Mouse (Mus musculus): Measurements from ENCODE around the gene Sdsl.

DNA sequence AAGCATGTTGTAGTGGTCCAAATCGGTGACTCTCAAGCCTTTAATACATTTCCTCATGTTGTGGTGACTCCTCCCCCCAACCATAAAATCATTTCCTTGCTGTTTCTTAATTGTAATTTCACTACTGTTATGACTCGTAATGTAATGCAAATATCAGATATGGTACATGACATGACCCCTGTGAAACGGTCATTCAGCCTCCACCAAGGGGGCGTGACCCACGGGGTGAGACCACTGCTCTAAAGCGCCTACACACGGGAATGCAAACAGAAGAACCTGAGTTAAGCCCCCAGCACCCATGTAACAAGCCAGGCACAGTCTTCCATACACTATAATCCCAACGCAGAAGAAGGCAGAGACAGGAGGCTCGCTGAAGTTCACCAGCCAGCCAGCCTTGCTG is 33.2 kb upstream of the Sdsl start:
- no peak for TF ChIP-seq POLR2A (IDR thresholded peaks at IDR 0.05; ENCODE audit: low read depth, low read length)
- no peak for TF ChIP-seq CTCF (conservative IDR thresholded peaks at IDR 0.05; ENCODE audit: insufficient read depth, insufficient read length, low read depth, low read length)

Measured in kidney, adult 2 months (tissue).